Mouse (Mus musculus) liver (tissue): Measurements from ENCODE around the gene Oas1g.
A peak's percentile ranks its signal among the peaks of the same experiment; 100 is the strongest.
"Not testable (repeated sequence)": the region's sequence is repeated elsewhere in the genome, so short reads cannot be mapped to it uniquely, and the experiment has no call there.

Experiments used
- DNase-seq: peaks from one replicate; pipeline ENCODE4 v3.0.0-alpha.2; 2020; ENCODE audit warnings: mixed read lengths

The Oas1g gene

DNA sequence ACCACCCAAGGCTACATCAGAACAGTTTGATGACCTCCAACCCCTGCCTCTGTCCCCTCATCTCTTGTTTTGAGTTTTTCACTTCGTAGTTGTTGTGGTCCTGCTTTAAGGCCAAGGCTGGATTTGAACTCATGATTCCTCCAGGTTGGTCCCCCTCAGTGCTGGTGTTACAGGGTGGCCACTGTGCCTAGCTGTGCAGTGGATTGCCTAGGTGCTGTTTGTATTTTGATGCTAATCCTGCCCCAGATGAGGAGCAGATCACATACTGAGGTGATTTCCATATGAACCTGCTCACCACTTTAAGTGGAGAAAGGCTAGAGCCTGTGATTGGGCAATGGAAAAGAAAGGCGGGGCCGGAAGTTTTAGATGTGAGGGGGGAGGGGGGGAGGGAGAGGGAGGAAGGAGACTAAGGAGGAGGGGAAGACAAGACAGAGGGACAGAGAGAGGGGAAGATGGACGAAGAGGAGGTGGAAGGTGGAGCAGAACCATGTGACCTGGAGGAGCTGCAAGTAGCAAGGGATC lies 942 bp upstream of the Oas1g start:
- DNase-seq: not testable (repeated sequence)

DNA sequence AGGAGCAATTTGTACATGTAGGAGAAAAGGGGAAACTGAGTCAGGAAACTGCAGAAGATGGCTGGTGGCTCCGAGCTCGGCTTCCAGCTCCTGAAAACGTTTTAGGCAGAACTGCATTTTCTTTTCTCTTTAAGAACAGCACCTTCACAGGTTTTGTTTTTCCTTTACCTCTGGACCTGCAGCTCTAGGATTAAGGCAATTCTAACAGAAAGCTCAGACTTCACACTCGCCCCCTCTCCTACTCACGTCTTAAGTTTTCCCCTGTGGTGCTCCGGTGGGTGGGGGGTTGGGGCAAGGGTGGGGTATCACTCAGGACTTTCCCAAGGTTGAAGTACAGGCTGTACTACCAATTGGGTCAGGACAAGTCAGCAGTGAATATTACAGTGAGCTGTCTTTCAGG lies 418 bp upstream of the Oas1g start:
- no peak for DNase-seq

DNA sequence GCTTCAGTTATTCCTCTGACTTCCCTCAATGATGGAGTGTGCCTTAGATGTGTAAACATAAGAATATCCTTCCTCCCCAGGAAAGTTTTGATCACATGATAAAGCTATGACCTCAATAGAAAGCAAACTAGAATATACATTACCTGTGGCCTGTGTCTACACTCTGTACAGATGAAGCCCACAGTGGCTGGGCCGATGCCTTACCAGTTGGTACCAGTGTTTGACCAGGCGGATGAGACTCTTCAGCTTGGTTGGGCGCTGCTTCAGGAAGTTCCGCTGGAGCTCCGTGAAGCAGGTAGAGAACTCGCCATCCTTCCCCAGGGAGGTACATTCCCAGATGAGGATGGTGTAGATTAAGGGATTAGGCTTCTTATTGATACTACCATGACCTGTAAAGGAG lies 5.7 kb downstream of the Oas1g start:
- DNase-seq: not testable (repeated sequence)

DNA sequence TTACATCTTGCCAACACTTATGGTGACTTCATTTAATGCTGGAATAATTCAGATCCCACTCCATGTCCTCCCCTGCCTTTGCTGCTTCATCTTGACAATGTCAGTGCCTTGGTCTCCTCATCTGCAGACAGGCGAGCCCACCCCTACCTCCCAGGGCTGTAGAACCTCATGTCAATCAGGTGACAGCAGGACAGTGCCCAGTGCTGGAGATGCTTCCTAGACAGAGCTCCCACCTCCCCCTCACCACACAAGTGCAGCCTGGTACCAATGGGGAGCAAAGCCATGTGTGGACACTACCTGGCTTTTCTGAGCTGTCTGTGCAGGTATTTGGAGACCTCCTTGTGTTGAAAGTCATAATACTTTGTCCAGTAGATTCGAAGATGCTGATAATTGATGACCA lies 8.6 kb downstream of the Oas1g start:
- not testable (repeated sequence) for DNase-seq

- DNase-seq: not testable (repeated sequence)
These were observed 10.0 kb downstream of the Oas1g start for GRCm38 (mm10) chr5:120877407-120877806.

DNA sequence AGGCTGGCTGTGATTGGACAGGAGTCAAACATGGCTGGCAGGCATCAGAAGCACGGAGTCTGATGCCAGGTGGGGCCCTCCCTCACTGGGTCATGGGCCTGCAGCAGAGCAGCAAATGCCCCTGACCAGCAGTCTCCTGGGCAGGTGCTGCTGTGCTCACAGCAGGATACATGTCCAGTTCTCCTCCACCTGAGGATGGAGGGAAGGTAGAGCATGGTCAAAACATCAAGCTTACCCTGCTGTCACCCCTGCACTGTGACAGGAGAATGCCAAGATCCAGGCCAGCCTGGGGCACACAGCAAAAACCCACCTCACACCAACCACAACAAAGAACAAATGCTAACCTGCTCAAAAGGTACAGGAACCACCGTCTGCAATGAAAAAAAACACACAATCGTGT lies 10.6 kb downstream of the Oas1g start:
- DNase-seq: not testable (repeated sequence)

DNA sequence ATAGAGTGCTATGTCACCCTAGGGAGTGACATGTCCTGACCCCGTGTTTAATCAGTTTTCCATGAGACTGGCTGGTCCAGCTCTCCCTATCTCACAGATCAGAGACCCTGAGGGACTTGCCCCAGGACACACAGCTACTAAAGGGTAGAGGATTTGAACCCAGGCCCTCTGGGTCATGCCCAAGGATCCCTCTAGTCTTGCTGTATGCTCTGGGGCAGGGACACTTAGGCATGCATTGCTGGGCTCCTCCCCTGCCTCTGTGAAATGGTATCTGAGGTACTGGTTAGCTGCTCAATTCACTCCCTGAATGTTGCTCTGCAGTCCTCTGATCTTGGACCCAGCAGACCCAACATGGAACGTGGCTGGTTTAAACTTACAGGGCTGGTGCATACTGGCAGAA lies 15.9 kb downstream of the Oas1g start:
- DNase-seq: no peak

- DNase-seq: no peak
These were observed 16.6 kb downstream of the Oas1g start for GRCm38 (mm10) chr5:120870782-120871181.

DNA sequence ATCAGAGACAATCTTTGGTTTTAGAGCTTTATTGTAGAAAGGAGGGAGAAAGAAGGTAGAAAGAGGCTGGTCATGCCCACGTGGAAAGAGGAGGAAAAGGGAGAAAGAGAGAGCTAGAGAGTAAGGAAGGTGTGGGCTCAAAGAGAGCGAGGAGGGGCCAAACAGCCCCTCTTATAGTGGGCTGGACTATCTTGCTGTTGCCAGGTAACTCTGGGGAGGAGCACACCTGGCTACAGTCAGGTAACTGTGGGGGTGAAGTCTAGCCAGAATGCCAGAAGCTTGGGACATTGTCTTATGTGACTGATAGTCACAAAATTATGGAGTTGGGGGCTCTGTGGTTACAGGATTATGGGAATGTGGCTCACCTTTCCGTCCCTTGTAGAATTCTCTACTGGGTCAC lies 17.3 kb downstream of the Oas1g start:
- no peak for DNase-seq

DNA sequence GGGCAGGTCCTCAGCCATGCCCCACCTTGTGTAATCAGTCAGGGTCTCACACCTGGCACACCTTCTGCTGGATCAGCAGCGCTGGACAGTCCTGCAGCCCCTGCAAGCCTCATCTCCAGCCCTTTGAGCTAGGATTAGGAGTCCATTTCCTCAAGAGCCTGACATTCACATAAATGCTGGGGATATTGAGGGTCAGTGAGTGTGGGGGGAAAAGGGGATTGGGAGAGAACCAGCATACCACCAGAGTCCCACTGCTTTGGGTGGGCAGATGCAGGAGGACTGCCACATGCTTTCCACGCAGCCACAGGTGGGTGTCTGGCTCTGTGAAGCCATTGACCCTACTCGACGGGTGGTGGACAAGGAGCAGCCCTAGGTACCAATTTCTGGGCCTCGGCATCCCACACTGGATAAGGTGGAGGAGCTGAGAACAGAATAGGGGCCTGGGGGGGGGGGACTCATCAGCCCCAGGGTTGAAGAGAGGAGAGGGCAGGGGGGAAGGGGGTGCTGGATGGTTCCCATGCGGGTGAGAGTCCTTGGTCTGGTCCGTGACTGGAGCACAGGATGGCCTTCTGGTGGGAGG lies 17.9 kb downstream of the Oas1g start:
- DNase-seq: no peak

DNA sequence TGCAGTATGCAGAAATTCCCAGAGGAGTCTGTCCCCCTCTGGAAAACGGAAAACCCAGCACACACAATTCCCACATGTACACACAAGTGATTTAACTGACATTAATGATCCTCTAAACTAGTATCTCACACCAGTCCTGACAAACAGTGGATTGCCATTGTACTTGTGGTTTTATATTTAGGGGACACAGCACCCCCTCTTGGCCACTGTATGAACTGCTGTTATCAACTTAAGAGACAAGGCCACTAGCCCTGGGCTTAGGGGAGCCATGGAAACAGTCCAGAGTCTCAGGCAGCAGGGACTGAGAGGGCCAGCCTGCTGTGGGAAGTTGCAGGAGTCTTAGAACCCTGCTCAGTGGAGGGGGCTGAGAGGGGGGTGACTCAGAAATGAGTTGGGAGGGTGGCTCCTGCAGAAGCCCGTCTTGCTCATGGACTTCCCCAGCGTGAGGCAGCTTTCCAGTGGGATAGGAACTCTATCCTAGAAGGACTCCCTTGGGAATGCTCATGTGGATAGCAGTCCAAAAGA lies 22.0 kb downstream of the Oas1g start:
- DNase-seq: no peak

DNA sequence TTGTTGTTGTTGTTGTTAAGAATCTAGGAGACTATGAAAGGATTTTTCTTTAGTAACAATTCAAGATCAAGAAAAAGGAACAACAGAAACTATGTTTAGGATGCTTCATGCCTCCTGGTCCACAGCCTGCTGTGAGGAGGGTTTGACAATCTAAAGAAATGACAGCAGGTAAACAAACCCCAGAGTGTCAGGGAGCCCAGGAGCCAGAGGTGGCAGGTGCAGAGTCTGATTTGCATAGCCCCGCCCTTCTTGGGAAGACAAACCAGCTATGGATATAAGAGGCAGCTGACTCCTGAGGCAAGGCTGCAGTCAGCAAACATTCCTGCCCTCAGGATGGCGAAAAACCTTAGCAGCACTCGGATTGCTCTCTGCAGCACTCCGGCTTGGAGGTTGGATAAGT lies 26.3 kb downstream of the Oas1g start, which contains the start of gene Oas1h:
Oas1h (plus strand) TSS at position 301 of the 400 bp plus-strand sequence.
- no peak for DNase-seq

DNA sequence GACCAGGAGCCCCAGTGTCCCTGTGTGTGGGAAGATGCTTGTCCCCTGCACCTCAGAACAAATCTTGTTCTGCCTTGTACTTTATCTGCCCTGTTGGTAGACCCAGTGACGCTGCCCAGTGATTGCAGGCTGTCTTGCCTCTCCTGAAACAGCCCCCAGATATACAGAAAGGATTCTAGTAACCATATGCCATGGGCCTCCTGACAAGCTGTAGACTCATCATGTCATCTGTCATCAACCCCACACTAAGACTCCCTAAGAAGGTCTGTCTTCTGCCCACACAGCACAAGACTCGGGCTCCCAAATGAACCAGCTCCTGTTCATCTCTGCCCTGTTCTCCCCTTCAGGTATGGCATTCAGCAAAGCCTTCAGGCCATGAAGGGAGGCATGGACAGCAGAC lies 28.2 kb downstream of the Oas1g start:
- no peak for DNase-seq

- DNase-seq: peak; percentile 17
These were observed 37.7 kb downstream of the Oas1g start for GRCm38 (mm10) chr5:120849601-120850136.

DNA sequence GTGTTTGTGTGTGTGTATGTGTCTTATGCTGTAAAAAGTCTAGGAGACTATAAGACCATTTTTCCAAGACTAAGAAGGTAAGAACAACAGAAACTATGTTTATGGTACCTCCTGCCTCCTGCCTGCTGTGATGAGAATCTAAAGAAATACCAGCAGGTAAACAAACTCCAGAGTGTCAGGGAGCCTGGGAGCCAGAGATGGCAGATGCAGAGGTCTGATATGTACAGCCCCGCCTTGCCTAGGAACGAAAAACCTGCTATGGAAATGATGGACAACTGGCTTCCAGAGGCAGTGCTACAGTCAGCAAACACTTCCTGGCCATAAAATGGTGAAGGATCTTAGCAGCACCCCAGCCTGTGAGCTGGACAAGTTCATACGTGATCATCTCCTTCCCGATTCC lies 40.3 kb downstream of the Oas1g start, which contains the start of gene Oas1f:
Oas1f (plus strand) TSS at position 301 of the 400 bp plus-strand sequence.
- no peak for DNase-seq

- no peak for DNase-seq
These were observed 42.7 kb downstream of the Oas1g start for GRCm38 (mm10) chr5:120844713-120845112.

DNA sequence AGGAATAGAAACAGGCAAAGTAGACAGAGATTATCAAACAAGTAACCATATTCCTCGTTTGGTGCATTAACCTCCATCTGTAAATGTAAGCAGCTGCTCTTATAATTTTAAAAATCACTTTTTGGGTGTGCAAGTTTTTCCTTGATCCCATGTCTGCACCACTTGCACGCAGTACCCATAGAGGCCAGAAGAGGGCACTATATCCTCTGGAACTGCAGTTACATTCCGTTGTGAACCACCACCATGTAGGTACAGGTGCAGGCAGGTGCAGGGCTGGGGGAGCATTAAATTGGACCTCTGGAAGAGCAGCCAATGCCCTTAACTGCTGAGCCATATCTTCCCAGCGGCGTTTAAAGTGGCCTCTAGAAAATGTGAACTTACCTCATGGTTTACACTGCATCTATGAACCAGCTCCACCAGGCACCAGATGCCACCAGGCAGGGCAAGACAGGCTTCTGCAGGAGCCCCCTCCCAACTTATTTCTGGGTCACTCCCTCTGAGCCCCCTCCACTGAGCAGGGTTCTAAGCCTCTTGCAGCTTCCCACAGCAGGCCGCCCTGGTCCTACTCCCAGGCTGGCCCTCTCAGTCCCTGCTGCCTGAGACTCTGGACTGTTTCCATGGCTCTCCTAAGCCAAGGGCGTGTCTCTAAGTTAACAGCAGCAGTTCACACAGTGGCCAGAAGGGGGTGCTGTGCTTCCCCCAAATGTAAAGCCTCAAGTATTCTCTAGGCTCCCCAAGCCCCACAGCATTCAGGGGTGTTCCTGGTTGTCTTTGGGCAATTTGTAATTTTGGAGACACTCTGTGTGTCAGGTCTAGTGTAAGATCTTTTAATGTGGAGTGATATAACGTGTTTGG lies 50.5 kb downstream of the Oas1g start:
- peak; percentile 37 for DNase-seq

DNA sequence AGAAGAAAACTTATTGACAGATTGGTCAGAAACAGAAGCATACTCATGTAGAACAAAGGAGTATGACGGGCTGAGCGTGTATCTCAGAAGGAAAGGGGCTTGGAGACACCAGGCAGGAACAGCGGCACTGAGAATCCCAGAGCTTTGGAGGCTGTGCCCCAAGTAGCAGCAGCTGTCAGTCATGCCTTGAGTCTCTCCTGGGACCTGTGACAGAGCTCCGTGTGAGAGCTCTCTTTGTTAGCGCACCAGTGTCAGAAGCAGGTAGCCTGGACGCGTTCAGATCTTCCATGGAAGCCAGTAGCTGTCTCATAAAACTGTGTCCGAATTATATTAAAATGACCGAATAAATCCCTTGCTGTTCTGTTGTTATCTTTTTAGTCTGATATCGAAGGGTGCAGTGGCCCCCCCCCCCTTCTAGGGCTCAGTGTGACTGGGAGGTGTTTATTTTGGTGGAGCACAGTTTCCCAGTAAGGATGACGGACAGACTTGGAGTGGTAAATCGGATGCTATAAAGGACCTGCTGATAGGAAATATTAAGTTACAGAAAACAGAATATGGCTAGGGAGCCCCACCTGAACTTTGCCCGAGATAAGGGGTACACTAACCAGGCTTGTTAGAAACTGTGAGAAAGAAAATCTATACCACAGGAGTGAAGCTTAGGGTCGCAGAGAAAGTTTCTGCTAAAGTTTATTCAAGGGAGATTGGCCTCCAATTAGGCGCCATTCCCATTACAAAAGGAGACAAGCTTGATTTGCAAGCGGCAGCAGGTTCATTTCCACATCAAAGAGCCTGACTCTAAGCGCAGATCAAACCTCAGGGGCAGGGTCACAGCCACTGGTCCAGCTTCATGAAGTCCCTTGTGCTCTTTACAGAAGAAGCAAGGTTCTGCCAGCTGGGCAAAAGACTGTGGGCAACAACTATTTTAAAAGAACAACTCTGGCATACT lies 53.8 kb downstream of the Oas1g start:
- DNase-seq: no peak

GRCm38 (mm10) chr5:120831031-120831430 lies 56.4 kb downstream of the Oas1g start:
- DNase-seq: no peak
